Mouse (Mus musculus) heart, postnatal 0 days (tissue): Measurements from ENCODE around the gene Fez1.

Source experiments
- CTCF ChIP-seq: IDR thresholded peaks from 2 replicates; pipeline ENCODE4 v1.5.1; 2016; ENCODE audit warnings: antibody characterized with exemption, control low read depth, low read depth
- EP300 ChIP-seq: IDR thresholded peaks from 2 replicates; pipeline ENCODE4 v1.6.1; 2016; ENCODE audit warnings: antibody characterized with exemption, low read depth

GRCm38 (mm10) chr9:36832529-36832928 lies 10.9 kb downstream of the Fez1 start:
- no peak for TF ChIP-seq CTCF
- TF ChIP-seq EP300: no peak
